Mouse (Mus musculus) lung, postnatal 0 days (tissue): ENCODE measurements at regions not wholly inside any gene's neighbourhood (a gene's known extent, or its start where the extent isn't known, plus 50 kb on each side); places are given as distances from the start of the nearest gene placed in this dataset.

Source experiments
- CTCF ChIP-seq: IDR thresholded peaks from 2 replicates; pipeline ENCODE4 v1.5.1; 2016; ENCODE audit warnings: antibody characterized with exemption, mild to moderate bottlenecking
- EP300 ChIP-seq: IDR thresholded peaks from 2 replicates; pipeline ENCODE4 v1.6.1; 2016; ENCODE audit warnings: antibody characterized with exemption, mild to moderate bottlenecking, control low read depth

DNA sequence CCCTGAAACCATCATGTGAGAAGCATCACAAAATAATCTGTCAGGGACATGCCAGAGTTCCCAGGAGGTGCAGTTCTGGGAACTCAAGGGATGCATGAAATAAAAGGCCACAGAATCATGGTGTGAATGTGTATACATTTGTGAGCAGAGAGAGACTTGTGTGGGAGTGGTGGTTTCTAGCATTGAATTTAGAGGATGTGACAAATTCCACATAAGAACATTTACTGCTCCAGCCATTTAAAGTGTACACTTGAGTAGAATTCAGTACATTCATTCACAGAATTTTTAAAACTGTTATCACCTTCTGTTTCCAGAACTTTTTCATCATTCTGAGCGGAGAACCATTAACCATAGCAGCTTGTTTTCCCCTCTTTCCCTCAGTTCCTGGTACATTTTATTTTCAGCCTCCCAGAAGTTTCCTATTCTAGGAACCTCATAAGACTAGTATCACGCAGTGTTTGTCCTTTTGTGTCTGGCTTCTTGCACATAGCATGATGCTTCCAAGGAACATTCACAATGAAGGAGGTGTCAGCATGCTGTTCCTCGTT lies 380.6 kb downstream of the Kif20b start:
- TF ChIP-seq CTCF: no peak
- TF ChIP-seq EP300: no peak
